Mouse (Mus musculus) liver, adult 2 months (tissue): ENCODE measurements at regions not wholly inside any gene's neighbourhood (a gene's known extent, or its start where the extent isn't known, plus 50 kb on each side); places are given as distances from the start of the nearest gene placed in this dataset.

Experiments
- DNase-seq: peaks from one replicate; pipeline ENCODE4 v3.0.0-alpha.2; 2011; ENCODE audit warnings: low read depth, low spot score; ENCODE audit errors: extremely low read depth
- H3K27ac ChIP-seq: fragments of 200-500 bp; replicated peaks from 2 replicates; pipeline ENCODE4 v1.5.1; 2012; ENCODE audit warnings: low read depth, mild to moderate bottlenecking, control low read depth, inconsistent platforms, low read length; ENCODE audit not compliant: insufficient read depth
- H3K27me3 ChIP-seq: fragments of 200-500 bp; 2 replicates; pipeline ENCODE4 v1.6.1; 2012; ENCODE audit warnings: mild to moderate bottlenecking, moderate library complexity, low read length, inconsistent platforms; ENCODE audit not compliant: control insufficient read depth, insufficient read depth
- H3K36me3 ChIP-seq: fragments of 200-500 bp; 2 replicates; pipeline ENCODE4 v1.6.1; 2012; ENCODE audit warnings: low read length, inconsistent platforms; ENCODE audit not compliant: control insufficient read depth, insufficient read depth
- H3K4me1 ChIP-seq: fragments of 200-500 bp; 2 replicates; pipeline ENCODE4 v1.6.1; 2011; ENCODE audit warnings: low read length; ENCODE audit not compliant: control insufficient read depth, insufficient read depth
- H3K4me3 ChIP-seq: fragments of 200-500 bp; 2 replicates; pipeline ENCODE4 v1.5.1; 2011; ENCODE audit warnings: low read depth, mild to moderate bottlenecking, control low read depth, low read length, moderate library complexity; ENCODE audit not compliant: insufficient read depth
- H3K79me2 ChIP-seq: fragments of 200-500 bp; 2 replicates; pipeline ENCODE4 v1.6.1; 2012; ENCODE audit warnings: inconsistent platforms, mild to moderate bottlenecking, low read length, moderate library complexity; ENCODE audit not compliant: control insufficient read depth, insufficient read depth
- H3K9ac ChIP-seq: fragments of 200-500 bp; 2 replicates; pipeline ENCODE4 v1.6.1; 2012; ENCODE audit warnings: low read depth, mild to moderate bottlenecking, control low read depth, inconsistent platforms, low read length
- CTCF ChIP-seq: fragments of 200-500 bp; IDR thresholded peaks from 2 replicates; pipeline ENCODE4 v1.5.1; 2011; ENCODE audit warnings: low read depth, low read length, control low read depth
- POLR2A ChIP-seq: fragments of 200-500 bp; IDR thresholded peaks from 2 replicates; pipeline ENCODE4 v1.6.1; 2011; ENCODE audit warnings: low read length, control low read depth; ENCODE audit not compliant: insufficient read depth; ENCODE audit errors: extremely low read depth
- WGBS: fragments of 180-500 bp; shearing (Covaris S2); methylation state at CpG from one replicate; pipeline ENCODE4 v1.1.7; 2018; 5-methylcytosine and 5-hydroxymethylcytosine counted together

GRCm38 (mm10) chr15:17084030-17084429 is 355.5 kb downstream of the Cdh9 start:
- Histone ChIP-seq H3K4me1 (no peaks in the 10 kb centered on the region), H3K27me3 (no peaks in the 10 kb centered on the region), H3K79me2 (no peaks in the 10 kb centered on the region), H3K9ac (no peak overlapping the region), H3K4me3 (no peak overlapping the region), H3K36me3 (no peaks in the 10 kb centered on the region), H3K27ac (no peak overlapping the region)
- WGBS: 66% methylated on average over 2 of the region's 2 CpGs
- no peak for DNase-seq
- no peak for TF ChIP-seq CTCF
- TF ChIP-seq POLR2A: no peak

GRCm38 (mm10) chr15:17088644-17089228 is 360.2 kb downstream of the Cdh9 start:
- no peak for DNase-seq
- no peaks in the 10 kb centered on the region for H3K79me2 ChIP-seq
- 90% methylated on average over 5 of the region's 5 CpGs for WGBS
- no peak for TF ChIP-seq POLR2A
- no peak for TF ChIP-seq CTCF
- H3K4me3 ChIP-seq: no peak overlapping the region
- no peaks in the 10 kb centered on the region for H3K36me3 ChIP-seq
- H3K27ac ChIP-seq: no peak overlapping the region
- H3K4me1 ChIP-seq: no peaks in the 10 kb centered on the region
- no peak overlapping the region for H3K9ac ChIP-seq
- no peaks in the 10 kb centered on the region for H3K27me3 ChIP-seq

GRCm38 (mm10) chr15:17098927-17099326 is 370.4 kb downstream of the Cdh9 start:
- Histone ChIP-seq H3K4me1 (no peaks in the 10 kb centered on the region), H3K27me3 (no peaks in the 10 kb centered on the region), H3K4me3 (no peak overlapping the region), H3K79me2 (no peaks in the 10 kb centered on the region), H3K27ac (no peak overlapping the region), H3K9ac (no peak overlapping the region), H3K36me3 (no peaks in the 10 kb centered on the region)
- peak; percentile 9 for DNase-seq
- WGBS: 6% methylated on average over 4 of the region's 4 CpGs
- TF ChIP-seq POLR2A (no peak), CTCF (peak; percentile 69)

GRCm38 (mm10) chr15:17101182-17101581 is 372.6 kb downstream of the Cdh9 start:
- H3K27ac ChIP-seq: no peak overlapping the region
- H3K4me1 ChIP-seq: no peaks in the 10 kb centered on the region
- H3K27me3 ChIP-seq: no peaks in the 10 kb centered on the region
- H3K36me3 ChIP-seq: no peaks in the 10 kb centered on the region
- H3K79me2 ChIP-seq: no peaks in the 10 kb centered on the region
- TF ChIP-seq CTCF: no peak
- no peak for TF ChIP-seq POLR2A
- no peak for DNase-seq
- no peak overlapping the region for H3K4me3 ChIP-seq
- H3K9ac ChIP-seq: no peak overlapping the region
- 64% methylated on average over 3 of the region's 3 CpGs for WGBS

- H3K9ac ChIP-seq: no peak overlapping the region
- no peak overlapping the region for H3K27ac ChIP-seq
- H3K27me3 ChIP-seq: no peaks in the 10 kb centered on the region
- H3K79me2 ChIP-seq: no peaks in the 10 kb centered on the region
- H3K4me1 ChIP-seq: no peaks in the 10 kb centered on the region
- H3K36me3 ChIP-seq: no peaks in the 10 kb centered on the region
- 16% methylated on average over 1 of the region's 1 CpGs for WGBS
- no peak overlapping the region for H3K4me3 ChIP-seq
- TF ChIP-seq CTCF (no peak), POLR2A (no peak)
- DNase-seq: no peak
Observed at GRCm38 (mm10) chr15:17135721-17136120, 407.2 kb downstream of the Cdh9 start.

GRCm38 (mm10) chr15:17180164-17180563 is 451.6 kb downstream of the Cdh9 start:
- no peak overlapping the region for H3K27ac ChIP-seq
- WGBS: 75% methylated on average over 2 of the region's 2 CpGs
- no peaks in the 10 kb centered on the region for H3K79me2 ChIP-seq
- TF ChIP-seq CTCF: no peak
- no peak for TF ChIP-seq POLR2A
- H3K36me3 ChIP-seq: no peaks in the 10 kb centered on the region
- H3K4me3 ChIP-seq: no peak overlapping the region
- no peak overlapping the region for H3K9ac ChIP-seq
- no peaks in the 10 kb centered on the region for H3K4me1 ChIP-seq
- DNase-seq: no peak
- H3K27me3 ChIP-seq: no peaks in the 10 kb centered on the region
